Mouse (Mus musculus) heart, adult 18-20 months (tissue): Measurements from ENCODE around the gene Ccdc106. TPM values are rescaled to one million over a fixed set of nuclear protein-coding genes. Genes with fewer than 3 reads are reported as not detected.
A peak's percentile ranks its signal among the peaks of the same experiment; 100 is the strongest.
"Not testable (repeated sequence)": the region's sequence is repeated elsewhere in the genome, so short reads cannot be mapped to it uniquely, and the experiment has no call there.

ENCODE experiments used
- DNase-seq, 2 experiments: peaks; one replicate each; pipeline ENCODE4 v3.0.0; 2021 to 2022; ENCODE audit warnings: mixed read lengths in 1 of 2
- long read RNA-seq, 2 experiments: library from polyadenylated mRNA; stranded (forward); transcript quantifications; one replicate each; pipeline ENCODE4 v2.0.0; 2021
- total RNA-seq, 2 experiments: library from RNA; stranded (reverse); gene quantifications; 2 replicates each; pipeline ENCODE4 v1.2.3; 2021

Ccdc106 gene
- under 1 TPM in 1 of 2 experiments, not detected in 1; 0.20 TPM for total RNA-seq
- long read RNA-seq, experiment 1 = 0 reads
- long read RNA-seq, experiment 2 = 0 reads

- peak; percentile 98 to 100 for DNase-seq
Measured at GRCm38 (mm10) chr7:5020000-5020681, at the start of gene Ccdc106, which contains the start of gene Zfp865. Ccdc106 (plus strand) TSS chr7:5020553. Zfp865 (plus strand) TSS chr7:5020376.

- no peak for DNase-seq
Measured at GRCm38 (mm10) chr7:4971068-4971467, 49.3 kb upstream of the Ccdc106 start, which contains the start of gene Sbk3. Sbk3 (minus strand) TSS chr7:4971168.

GRCm38 (mm10) chr7:4971710-4972109, 48.6 kb upstream of the Ccdc106 start:
- DNase-seq = peak; percentile 66 to 79

GRCm38 (mm10) chr7:4972321-4973047, 47.9 kb upstream of the Ccdc106 start:
- DNase-seq = peak; percentile 79 to 86

DNA sequence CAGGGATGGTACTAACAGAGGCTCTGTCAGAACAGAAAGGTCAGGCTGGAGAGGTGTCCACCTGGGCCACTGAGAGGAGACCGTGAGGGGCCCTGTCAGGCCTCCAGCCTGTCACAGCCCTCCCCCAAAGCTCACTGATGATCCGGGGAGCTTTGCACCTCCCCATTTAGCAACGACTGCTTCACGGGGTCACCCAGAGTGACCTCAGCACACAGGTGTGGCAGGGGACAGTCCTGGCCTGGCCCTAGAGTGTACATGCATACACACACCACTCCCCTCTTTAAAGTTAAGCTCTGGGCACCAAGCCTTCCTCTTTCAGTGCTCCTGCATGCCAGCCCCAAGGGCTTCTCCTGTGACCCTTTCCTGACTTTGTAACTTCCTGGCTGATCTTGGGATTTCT, 44.9 kb upstream of the Ccdc106 start:
- no peak for DNase-seq

DNA sequence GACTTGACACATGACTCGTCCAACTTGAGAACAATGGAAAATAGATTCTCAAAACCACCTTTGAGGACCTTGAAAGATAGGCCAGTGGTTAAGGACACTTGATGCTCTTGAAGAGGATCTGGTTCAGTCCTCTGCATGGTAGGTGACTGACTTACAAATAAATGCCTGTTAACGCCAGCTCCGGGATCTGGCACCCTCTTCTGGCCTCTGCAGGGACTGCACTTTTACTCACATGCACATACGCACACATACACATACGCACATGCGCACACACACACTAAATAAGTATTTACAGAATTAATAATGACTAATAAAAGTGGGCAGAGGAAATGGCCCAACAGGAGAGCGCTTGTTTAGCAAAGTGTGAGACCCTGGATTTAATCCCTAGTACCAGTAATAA, 43.5 kb upstream of the Ccdc106 start:
- no peak for DNase-seq

DNA sequence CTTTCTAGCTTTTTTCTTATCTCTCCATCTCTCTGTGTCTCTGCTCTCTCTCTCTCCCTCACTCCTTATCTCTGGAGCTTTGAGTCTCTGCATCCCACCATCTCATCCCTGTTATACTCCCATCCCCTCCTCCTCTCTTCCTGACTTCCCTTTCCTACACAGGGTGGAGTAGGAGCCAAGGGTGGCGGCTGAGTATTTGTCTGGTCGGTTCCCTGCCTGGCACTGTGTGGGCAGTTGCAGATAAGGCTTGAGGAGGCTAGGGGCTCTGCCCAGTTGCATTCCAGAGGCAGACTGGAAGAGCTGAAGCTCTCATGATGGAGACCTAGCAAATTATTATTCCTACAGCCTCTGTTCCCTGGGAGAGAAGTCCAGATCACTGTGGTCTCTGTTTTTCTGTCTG, 32.1 kb upstream of the Ccdc106 start:
- no peak for DNase-seq

GRCm38 (mm10) chr7:4993347-4993998, 26.9 kb upstream of the Ccdc106 start:
- DNase-seq = no peak

DNA sequence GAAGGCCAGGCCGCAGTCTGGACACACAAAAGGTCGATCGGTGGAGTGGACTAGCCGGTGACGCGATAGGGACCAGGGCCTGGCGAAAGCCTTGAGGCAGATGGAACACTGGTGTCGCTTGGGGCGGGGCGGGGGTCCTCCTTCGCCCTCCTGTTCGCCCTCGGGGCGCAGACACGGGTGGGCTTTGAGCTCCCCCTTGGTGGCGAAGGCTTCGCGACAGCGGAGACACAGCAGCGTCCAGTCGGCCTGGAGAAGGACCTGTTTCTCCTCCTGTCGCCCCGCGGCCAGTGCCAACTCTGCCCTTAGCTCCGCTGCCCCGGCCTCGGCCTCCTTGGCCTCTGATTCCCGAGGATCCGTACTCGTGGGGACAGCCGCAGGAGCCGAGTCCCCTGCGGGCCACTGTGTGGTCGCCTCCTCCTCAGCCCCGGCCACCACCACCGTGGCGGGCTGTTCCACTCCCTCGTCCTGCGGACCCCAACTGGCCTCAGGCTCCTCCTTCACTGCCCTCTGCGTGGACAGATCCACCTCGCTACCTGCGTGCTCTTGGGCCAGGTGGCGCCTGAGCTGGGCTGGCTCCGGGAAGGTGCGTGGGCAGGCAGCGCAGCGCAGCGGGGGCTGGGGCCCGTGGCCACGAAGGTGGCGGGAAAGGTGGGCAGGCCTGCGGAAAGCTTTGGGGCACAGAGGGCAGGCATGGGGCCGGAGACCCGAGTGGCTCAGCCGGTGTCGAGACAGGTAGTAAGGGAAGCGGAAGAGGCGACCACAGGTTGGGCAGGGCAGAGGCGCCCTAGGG, 26.2 kb upstream of the Ccdc106 start:
- no peak for DNase-seq

DNA sequence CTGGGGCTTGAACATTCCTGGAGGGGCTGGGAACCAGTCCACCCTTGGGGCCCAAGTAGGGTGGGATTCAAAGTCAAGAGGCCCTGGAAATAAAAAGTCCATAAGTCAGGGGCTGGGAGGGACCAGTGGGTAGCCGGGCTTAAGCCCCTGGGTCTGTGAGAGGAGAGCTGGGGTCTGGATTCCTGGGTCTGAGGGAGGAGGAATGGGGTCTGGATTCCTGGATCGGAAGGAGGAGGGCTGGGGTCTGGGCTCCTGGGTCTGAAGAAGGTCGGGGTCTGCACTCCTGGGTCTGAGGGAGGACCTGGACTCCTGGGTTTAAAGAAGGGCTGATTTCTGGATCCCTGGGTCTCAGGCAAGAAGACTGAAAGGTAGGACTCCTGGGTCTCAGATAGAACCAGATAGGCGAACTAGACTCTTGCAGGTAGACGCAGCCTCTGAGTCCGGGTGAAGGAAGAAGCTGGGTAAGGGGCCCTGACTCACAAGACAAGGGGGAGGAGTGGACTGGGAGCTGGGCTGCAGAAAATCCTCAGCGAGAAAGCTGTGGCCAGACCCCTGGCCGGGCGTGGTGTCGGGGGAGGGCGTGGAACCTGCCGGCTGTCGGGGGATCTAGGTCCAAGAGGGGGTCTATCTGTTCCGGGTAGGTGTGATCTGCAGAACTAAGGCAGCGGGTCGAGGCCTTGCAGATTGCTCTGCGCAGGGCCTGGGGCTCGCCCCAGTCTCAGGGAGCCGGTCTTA, 24.9 kb upstream of the Ccdc106 start:
- DNase-seq = no peak

- DNase-seq = peak; percentile 92 to 93
Measured at GRCm38 (mm10) chr7:4996003-4996895, 24.1 kb upstream of the Ccdc106 start, which contains the start of gene Zfp579. Zfp579 (minus strand) TSS chr7:4996158.

DNA sequence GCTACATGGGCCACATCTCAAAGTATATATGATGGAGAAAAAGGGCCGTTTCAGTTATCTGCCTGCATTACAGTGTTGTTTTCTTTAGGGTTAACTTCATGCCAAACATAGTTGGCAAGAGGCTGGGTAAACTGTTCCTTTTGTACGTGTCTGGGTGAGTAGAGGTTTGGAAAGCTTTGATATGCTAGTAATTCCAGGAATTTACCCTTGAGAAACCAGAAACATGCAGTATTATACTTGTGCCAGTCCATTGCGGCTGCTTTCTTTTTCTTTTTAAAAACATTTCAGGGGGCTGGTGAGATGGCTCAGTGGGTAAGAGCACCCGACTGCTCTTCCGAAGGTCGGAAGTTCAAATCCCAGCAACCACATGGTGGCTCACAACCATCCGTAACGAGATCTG, 23.4 kb upstream of the Ccdc106 start:
- no peak for DNase-seq

GRCm38 (mm10) chr7:4999876-5000275, 20.5 kb upstream of the Ccdc106 start:
- DNase-seq = no peak

DNA sequence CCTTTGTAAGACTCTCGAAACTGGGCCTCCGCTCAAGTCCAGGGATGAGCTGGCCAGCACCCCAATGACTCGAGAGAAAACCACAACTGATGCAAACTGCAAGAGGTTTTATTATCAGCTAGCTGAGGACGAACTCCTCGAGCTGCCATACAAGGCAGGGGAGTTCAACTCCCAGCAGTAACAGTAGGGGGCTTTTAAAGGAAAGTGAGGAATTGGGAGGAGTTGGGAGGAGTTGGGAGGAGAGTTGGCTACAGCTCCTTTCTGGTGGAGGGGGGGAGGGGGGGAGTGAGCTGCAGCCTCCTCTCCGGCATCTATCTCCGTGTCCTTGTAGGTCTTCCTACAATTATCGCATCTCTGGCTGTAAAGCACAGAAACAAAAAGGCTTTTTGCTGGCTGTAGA, 17.5 kb upstream of the Ccdc106 start:
- DNase-seq = not testable (repeated sequence)

DNA sequence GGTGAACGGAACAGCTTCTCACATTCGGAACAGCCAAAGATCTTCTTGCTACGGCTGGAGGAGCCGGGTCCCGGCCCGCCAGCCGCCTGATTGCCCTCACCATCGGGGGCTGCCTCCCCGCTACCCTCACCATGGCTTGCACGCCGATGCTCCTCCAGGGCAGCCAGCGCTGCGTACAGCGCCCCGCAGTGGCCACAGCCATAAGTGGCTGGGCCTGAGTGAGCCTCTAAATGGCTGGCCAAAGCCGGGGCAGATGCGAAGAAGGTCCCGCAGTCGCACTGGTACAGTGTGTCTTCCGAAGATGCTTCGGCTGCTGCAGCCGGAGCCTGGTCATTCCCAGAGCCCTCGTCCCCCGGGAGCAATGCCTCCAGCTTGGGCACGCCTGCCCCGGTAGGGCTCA, 12.1 kb upstream of the Ccdc106 start:
- no peak for DNase-seq

- no peak for DNase-seq
Measured at GRCm38 (mm10) chr7:5012681-5013513, 7.5 kb upstream of the Ccdc106 start.

- DNase-seq = peak; percentile 96 to 100
Measured at GRCm38 (mm10) chr7:5014251-5015117, 5.9 kb upstream of the Ccdc106 start, which contains the start of the genes Zfp524 and Fiz1. Zfp524 (plus strand) TSS chr7:5014415. Fiz1 (minus strand) TSS chr7:5014697.
